Mouse (Mus musculus) liver, adult 2 months (tissue): ENCODE measurements around the gene Atoh8.

ENCODE experiments used
- CTCF ChIP-seq: fragments of 200-500 bp; IDR thresholded peaks from 2 replicates; pipeline ENCODE4 v1.5.1; 2011; ENCODE audit warnings: low read depth, low read length, control low read depth
- POLR2A ChIP-seq: fragments of 200-500 bp; IDR thresholded peaks from 2 replicates; pipeline ENCODE4 v1.6.1; 2011; ENCODE audit warnings: low read length, control low read depth; ENCODE audit not compliant: insufficient read depth; ENCODE audit errors: extremely low read depth

GRCm38 (mm10) chr6:72215582-72215981 is 19.8 kb downstream of the Atoh8 start:
- 0 out of 2 replicates have a peak, but pooled peaks have one; percentile 2 for TF ChIP-seq CTCF
- no peak for TF ChIP-seq POLR2A
